Mouse (Mus musculus) regulatory T cell (primary cell): ENCODE data around the gene Nfe2l3.
"Not testable (repeated sequence)": the region's sequence is repeated elsewhere in the genome, so short reads cannot be mapped to it uniquely, and the experiment has no call there.

Experiments used
- in situ Hi-C: fragments of 300-600 bp; cut with MboI, MseI; formaldehyde crosslinking; loops from one replicate; pipeline ENCODE4 v1.15.1; 2025; ENCODE audit warnings: high pct_unique_total_duplicates

Nfe2l3 gene

GRCm38 (mm10) chr6:51483861-51484260, 51.4 kb downstream of the Nfe2l3 start:
- in situ Hi-C loops, result no loop called here

DNA sequence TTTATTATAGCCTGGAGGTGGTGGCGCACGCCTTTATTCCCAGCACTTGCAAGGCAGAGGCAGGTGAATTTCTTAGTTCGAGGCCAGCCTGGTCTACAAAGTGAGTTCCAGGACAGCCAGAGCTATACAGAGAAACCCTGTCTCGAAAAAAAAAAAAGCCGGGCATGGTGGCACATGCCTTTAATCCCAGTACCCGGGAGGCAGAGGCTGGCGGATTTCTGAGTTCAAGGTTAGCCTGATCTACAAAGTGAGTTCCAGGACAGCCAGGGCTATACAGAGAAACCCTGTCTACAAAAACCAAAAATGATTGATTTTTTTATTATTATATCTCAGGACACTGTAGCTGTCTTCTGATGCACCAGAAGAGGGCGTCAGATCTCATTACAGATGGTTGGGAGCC, 52.1 kb downstream of the Nfe2l3 start:
- in situ Hi-C loops, result not testable (repeated sequence)

- in situ Hi-C loops, result no loop called here
Measured at GRCm38 (mm10) chr6:51485646-51486045, 53.2 kb downstream of the Nfe2l3 start.

- in situ Hi-C loops, result no loop called here
Measured at GRCm38 (mm10) chr6:51486076-51486710, 53.7 kb downstream of the Nfe2l3 start.

DNA sequence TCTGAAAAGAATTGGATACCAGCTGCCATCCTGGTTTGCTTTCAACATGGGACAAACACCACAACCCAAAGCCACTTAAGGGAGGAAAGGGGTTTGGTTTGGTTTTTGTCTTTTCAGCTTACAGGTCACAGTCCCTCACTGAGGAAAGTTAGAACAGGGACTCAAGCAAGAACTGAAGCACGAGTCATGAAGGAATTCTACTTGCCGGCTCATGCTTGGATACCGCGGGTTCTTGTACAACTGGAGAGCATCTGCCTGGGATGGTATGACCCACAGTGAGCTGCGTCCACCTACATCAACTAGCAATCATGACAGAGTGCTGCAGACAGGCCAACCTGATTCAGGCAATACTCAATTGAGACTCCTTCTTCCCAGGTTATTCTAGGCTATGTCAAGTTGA, 54.3 kb downstream of the Nfe2l3 start:
- in situ Hi-C loops, result no loop called here

GRCm38 (mm10) chr6:51489787-51490186, 57.3 kb downstream of the Nfe2l3 start:
- in situ Hi-C loops, result no loop called here

- in situ Hi-C loops, result no loop called here
Measured at GRCm38 (mm10) chr6:51497321-51498111, 65.0 kb downstream of the Nfe2l3 start.

- in situ Hi-C loops, result no loop called here
Measured at GRCm38 (mm10) chr6:51505671-51506070, 73.2 kb downstream of the Nfe2l3 start.

DNA sequence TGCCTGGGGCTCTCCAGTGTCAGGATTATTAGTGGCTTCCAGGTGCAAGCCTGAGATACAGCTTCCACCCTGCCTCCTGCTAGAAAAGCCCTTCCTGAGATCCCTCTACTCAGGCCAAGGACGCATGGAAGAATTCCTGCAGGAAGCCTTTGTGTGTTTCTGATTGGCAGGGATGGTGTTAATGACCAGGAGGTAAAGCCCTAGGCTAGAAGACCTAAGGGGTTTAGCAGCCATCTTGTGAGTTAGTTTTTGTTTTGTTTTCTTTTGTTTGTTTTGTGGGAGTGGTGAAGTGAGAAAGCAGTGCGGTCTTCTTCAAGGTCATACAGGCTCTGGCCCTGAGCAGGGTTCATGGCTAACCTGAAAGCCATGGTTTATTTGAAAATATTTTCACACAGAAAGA, 75.1 kb downstream of the Nfe2l3 start:
- in situ Hi-C loops, result no loop called here
